Mouse (Mus musculus) kidney, adult 2 months (tissue): Measurements from ENCODE around the gene Robo2.

Experiments
- CTCF ChIP-seq: fragments of 200-500 bp; conservative IDR thresholded peaks from 2 replicates; pipeline ENCODE4 v1.5.1; 2011; ENCODE audit warnings: low read depth, mild to moderate bottlenecking, control low read depth, low read length, moderate library complexity, mixed read lengths; ENCODE audit not compliant: insufficient read depth, insufficient read length
- POLR2A ChIP-seq: fragments of 200-500 bp; IDR thresholded peaks from one replicate; pipeline ENCODE4 v1.6.1; 2011; ENCODE audit warnings: low read depth, low read length, control low read depth

GRCm38 (mm10) chr16:74313222-74313621 is 98.4 kb downstream of the Robo2 start:
- TF ChIP-seq CTCF: no peak
- TF ChIP-seq POLR2A: no peak
